Mouse (Mus musculus): Measurements from ENCODE around the gene Cyp4f40.
"Not testable (repeated sequence)": the region's sequence is repeated elsewhere in the genome, so short reads cannot be mapped to it uniquely, and the experiment has no call there.

Gene Cyp4f40

GRCm38 (mm10) chr17:32710541-32710940, 51.8 kb downstream of the Cyp4f40 start:
- not testable (repeated sequence) for DNase-seq (ENCODE audit: low read depth, low spot score)

GRCm38 (mm10) chr17:32722151-32722550, 63.5 kb downstream of the Cyp4f40 start:
- not testable (repeated sequence) for DNase-seq (ENCODE audit: low read depth, low spot score)

GRCm38 (mm10) chr17:32722771-32723170, 64.1 kb downstream of the Cyp4f40 start:
- DNase-seq (ENCODE audit: low read depth, low spot score), result no peak

- DNase-seq (ENCODE audit: low read depth, low spot score), result not testable (repeated sequence)
Observed at GRCm38 (mm10) chr17:32726360-32726759, 67.7 kb downstream of the Cyp4f40 start.

Measured in brain, embryonic 18.5 days (tissue).